Mouse (Mus musculus): ENCODE measurements around the gene Fcgrt. TPM values are rescaled to one million over a fixed set of nuclear protein-coding genes. Genes with fewer than 3 reads are reported as not detected.

Fcgrt gene
- polyA plus RNA-seq, 1 experiment from 2014 or later: 32.0 TPM

- no peaks in the 10 kb centered on the region for H3K27me3 ChIP-seq (replicated peaks)
- ATAC-seq (replicated peaks): no peak
- no peak overlapping the region for H3K4me3 ChIP-seq
- no peaks in the 10 kb centered on the region for H3K36me3 ChIP-seq (replicated peaks)
- H3K27ac ChIP-seq: no peak overlapping the region
- H3K9ac ChIP-seq: no peak overlapping the region
- WGBS: 64% methylated on average over 14 of the region's 14 CpGs
- H3K9me3 ChIP-seq: no peaks in the 10 kb centered on the region
- no peak overlapping the region for H3K4me2 ChIP-seq
- H3K4me1 ChIP-seq: peaks cover 36% of the 10 kb centered on the region
Observed at GRCm38 (mm10) chr7:45056329-45056971, 47.2 kb downstream of the Fcgrt start.

- peak overlapping the region; percentile 67 for H3K4me3 ChIP-seq
- H3K9ac ChIP-seq: peak overlapping the region; percentile 81
- H3K9me3 ChIP-seq: no peaks in the 10 kb centered on the region
- peaks cover 36% of the 10 kb centered on the region for H3K4me1 ChIP-seq
- peak; percentile 87 for ATAC-seq (replicated peaks)
- WGBS: under 1% methylated on average over 33 of the region's 33 CpGs
- H3K36me3 ChIP-seq (replicated peaks): peaks cover 8% of the 10 kb centered on the region; the same call in 1 of the 2 replicates
- no peaks in the 10 kb centered on the region for H3K27me3 ChIP-seq (replicated peaks)
- H3K4me2 ChIP-seq: peak overlapping the region; percentile 95
- peak overlapping the region; percentile 99 for H3K27ac ChIP-seq
Observed at GRCm38 (mm10) chr7:45053931-45054510, 49.6 kb downstream of the Fcgrt start.

- Histone ChIP-seq H3K4me1 (peaks cover 34% of the 10 kb centered on the region), H3K36me3 (replicated peaks) (peaks cover 15% of the 10 kb centered on the region), H3K9ac (peak overlapping the region; percentile 81), H3K9me3 (no peaks in the 10 kb centered on the region), H3K4me3 (peak overlapping the region; percentile 67), H3K27me3 (replicated peaks) (no peaks in the 10 kb centered on the region), H3K27ac (peak overlapping the region; percentile 99), H3K4me2 (peak overlapping the region; percentile 95)
- peak; percentile 62 for ATAC-seq (replicated peaks)
- WGBS: 1% methylated on average over 37 of the region's 59 CpGs
Observed at GRCm38 (mm10) chr7:45053117-45053930, 50.3 kb downstream of the Fcgrt start.

GRCm38 (mm10) chr7:45052862-45053116 is 50.9 kb downstream of the Fcgrt start, which contains the start of gene Prr12:
Prr12 (minus strand) TSS chr7:45052881.
- peak within 1 kb of the TSS; percentile 67 for H3K4me3 ChIP-seq
- 0% methylated on average over 3 of the region's 18 CpGs for WGBS
- peaks cover 31% of the 10 kb centered on the region for H3K4me1 ChIP-seq
- H3K9me3 ChIP-seq: no peaks in the 10 kb centered on the region
- peaks cover 16% of the 10 kb centered on the region for H3K36me3 ChIP-seq (replicated peaks)
- peak within 1 kb of the TSS; percentile 81 for H3K9ac ChIP-seq
- ATAC-seq (replicated peaks): no peak
- H3K4me2 ChIP-seq: peak within 1 kb of the TSS; percentile 95
- peak within 1 kb of the TSS; percentile 99 for H3K27ac ChIP-seq
- no peaks in the 10 kb centered on the region for H3K27me3 ChIP-seq (replicated peaks)

GRCm38 (mm10) chr7:45052181-45052861 is 51.3 kb downstream of the Fcgrt start:
- under 1% methylated on average over 30 of the region's 38 CpGs for WGBS

GRCm38 (mm10) chr7:45051601-45051974 is 52.1 kb downstream of the Fcgrt start:
- 3% methylated on average over 13 of the region's 13 CpGs for WGBS
- no peaks in the 10 kb centered on the region for H3K27me3 ChIP-seq (replicated peaks)
- H3K27ac ChIP-seq: peak overlapping the region; percentile 99
- H3K9ac ChIP-seq: peak overlapping the region; percentile 81
- no peaks in the 10 kb centered on the region for H3K9me3 ChIP-seq
- no peak for ATAC-seq (replicated peaks)
- H3K36me3 ChIP-seq (replicated peaks): peaks cover 26% of the 10 kb centered on the region
- H3K4me2 ChIP-seq: peak overlapping the region; percentile 95
- H3K4me1 ChIP-seq: peaks cover 31% of the 10 kb centered on the region
- H3K4me3 ChIP-seq: peak overlapping the region; percentile 67

More at GRCm38 (mm10) chr7:45052181-45052861, 51.3 kb downstream of the Fcgrt start:
- Histone ChIP-seq H3K4me2 (peak overlapping the region; percentile 95), H3K9me3 (no peaks in the 10 kb centered on the region), H3K36me3 (replicated peaks) (peaks cover 19% of the 10 kb centered on the region), H3K9ac (peak overlapping the region; percentile 81), H3K27ac (peak overlapping the region; percentile 99), H3K4me1 (peaks cover 31% of the 10 kb centered on the region), H3K4me3 (peak overlapping the region; percentile 67), H3K27me3 (replicated peaks) (no peaks in the 10 kb centered on the region)
- ATAC-seq (replicated peaks): no peak

GRCm38 (mm10) chr7:45050945-45051600 is 52.6 kb downstream of the Fcgrt start:
- no peaks in the 10 kb centered on the region for H3K9me3 ChIP-seq
- peak overlapping the region; percentile 67 for H3K4me3 ChIP-seq
- peak overlapping the region; percentile 81 for H3K9ac ChIP-seq
- peaks cover 32% of the 10 kb centered on the region for H3K36me3 ChIP-seq (replicated peaks)
- no peaks in the 10 kb centered on the region for H3K27me3 ChIP-seq (replicated peaks)
- peak; percentile 60 for ATAC-seq (replicated peaks)
- peak overlapping the region; percentile 95 for H3K4me2 ChIP-seq
- peak overlapping the region; percentile 99 for H3K27ac ChIP-seq
- H3K4me1 ChIP-seq: peaks cover 31% of the 10 kb centered on the region
- 1% methylated on average over 16 of the region's 16 CpGs for WGBS

GRCm38 (mm10) chr7:45048923-45049657 is 54.6 kb downstream of the Fcgrt start:
- Histone ChIP-seq H3K36me3 (replicated peaks) (peaks cover 47% of the 10 kb centered on the region), H3K27ac (no peak overlapping the region), H3K4me2 (no peak overlapping the region), H3K4me1 (peaks cover 31% of the 10 kb centered on the region), H3K9me3 (no peaks in the 10 kb centered on the region), H3K4me3 (no peak overlapping the region), H3K27me3 (replicated peaks) (no peaks in the 10 kb centered on the region), H3K9ac (no peak overlapping the region)
- ATAC-seq (replicated peaks): no peak
- 93% methylated on average over 23 of the region's 23 CpGs for WGBS

GRCm38 (mm10) chr7:45048001-45048890 is 55.4 kb downstream of the Fcgrt start:
- Histone ChIP-seq H3K27ac (no peak overlapping the region), H3K4me3 (no peak overlapping the region), H3K36me3 (replicated peaks) (peaks cover 53% of the 10 kb centered on the region), H3K4me2 (no peak overlapping the region), H3K9ac (no peak overlapping the region), H3K27me3 (replicated peaks) (no peaks in the 10 kb centered on the region), H3K4me1 (peaks cover 26% of the 10 kb centered on the region), H3K9me3 (no peaks in the 10 kb centered on the region)
- ATAC-seq (replicated peaks): no peak
- 91% methylated on average over 37 of the region's 38 CpGs for WGBS

- no peaks in the 10 kb centered on the region for H3K9me3 ChIP-seq
- H3K27ac ChIP-seq: no peak overlapping the region
- H3K4me1 ChIP-seq: peaks cover 26% of the 10 kb centered on the region
- no peak overlapping the region for H3K9ac ChIP-seq
- no peak overlapping the region for H3K4me2 ChIP-seq
- ATAC-seq (replicated peaks): no peak
- H3K27me3 ChIP-seq (replicated peaks): no peaks in the 10 kb centered on the region
- 95% methylated on average over 14 of the region's 14 CpGs for WGBS
- no peak overlapping the region for H3K4me3 ChIP-seq
- peaks cover 61% of the 10 kb centered on the region for H3K36me3 ChIP-seq (replicated peaks)
Observed at GRCm38 (mm10) chr7:45047491-45047890, 56.2 kb downstream of the Fcgrt start.

Measured in midbrain, embryonic 15.5 days (tissue).